9 mouse cellular contexts compared by ENCODE assay signal in genomic region chr1:187270318-187271247, GRCm38 (mm10). TPM values are rescaled to one million over a fixed set of nuclear protein-coding genes. Genes with fewer than 3 reads are reported as not detected.
DNase-seq lines count a peak whose midpoint lies in the region; ATAC-seq lines count a peak whose summit lies in the region.
"Had no signal": no experiment of that assay in that cellular context is flagged by ENCODE, and none has a peak within 500 bp of the region (broad histone marks: within the 10 kb centered on the region; RNA-seq: fewer than 3 reads in every experiment).

No protein-coding gene starts in this region.

- no peak overlapping the region for H3K4me3 ChIP-seq in heart, embryonic 11.5 days (ENCODE audit: low read depth, low read length)

- H3K9me3 ChIP-seq in heart, embryonic 11.5 days (replicated peaks; ENCODE audit: control insufficient read depth, low read length), result no peaks in the 10 kb centered on the region

- H3K4me1 ChIP-seq in heart, embryonic 11.5 days (ENCODE audit: control insufficient read depth, insufficient read depth, low read length), result peaks cover 6% of the 10 kb centered on the region; the same call in 1 of the 2 replicates

- no peak for ATAC-seq in heart, embryonic 11.5 days (replicated peaks; ENCODE audit: insufficient number of reproducible peaks, low FRiP score, low TSS enrichment)

- H3K27ac ChIP-seq in heart, embryonic 11.5 days (ENCODE audit: low read depth, low read length), result no peak overlapping the region

- H3K27me3 ChIP-seq in heart, embryonic 11.5 days (ENCODE audit: control insufficient read depth, insufficient read depth, low read length), result no peaks in the 10 kb centered on the region

- DNase-seq in heart, postnatal 4 days, result peak; percentile 33
- DNase-seq in 3134 (ENCODE audit: extremely low read depth, insufficient read length, low spot score) (peak; percentile 69), MN1 (ENCODE audit: low spot score) (peak; percentile 59)
- DNase-seq in left cerebral cortex, adult 9 months (ENCODE audit: low spot score in 2 of 2), result peak; percentile 39 to 68
- no peak for DNase-seq in cerebellum, adult 8-10 months
- DNase-seq in urinary bladder, postnatal 25 days (ENCODE audit: low spot score), result no peak
- DNase-seq in B cell, adult 2 months, result no peak
- DNase-seq: cerebellum, adult 11-12 months had no signal

- no peak overlapping the region for H3K4me2 ChIP-seq in heart, embryonic 11.5 days

- no peak overlapping the region for H3K9ac ChIP-seq in heart, embryonic 11.5 days (ENCODE audit: low read depth, low read length)

- 60% methylated on average over 10 of the region's 10 CpGs for whole genome bisulfite sequencing in heart, embryonic 11.5 days (ENCODE audit: insufficient replicate concordance)

- H3K36me3 ChIP-seq in heart, embryonic 11.5 days (ENCODE audit: control insufficient read depth, insufficient read depth, low read length), result peaks cover under 1% of the 10 kb centered on the region; the same call in 1 of the 2 replicates

RNA-seq across cellular contexts. Expression of gene Gpatch2, which starts 55.3 kb away (rescaled TPM):
- 10 to 100 TPM; 15.8 to 18.6 TPM for total RNA-seq in heart, postnatal 4 days (2021)
- 16.9 and 17.0 TPM in 2 replicates for polyA plus RNA-seq in heart, embryonic 11.5 days (2014; fragmentation: Nextera tagmentation; extraction: Ambion mirVana)

RNA-seq across cellular contexts. Expression of gene Spata17, which starts 55.3 kb away (rescaled TPM):
- under 1 TPM; 0.27 to 0.43 TPM for total RNA-seq in heart, postnatal 4 days (2021)
- 0.72 and 1.5 TPM in 2 replicates for polyA plus RNA-seq in heart, embryonic 11.5 days (2014; fragmentation: Nextera tagmentation; extraction: Ambion mirVana)

Comparison
In these comparisons a context has a peak if more than half of its experiments do, and no peak if none do; other contexts are left out.
1. DNase-seq: peak in heart, postnatal 4 days (single experiment), 3134 (single experiment), MN1 (single experiment) and left cerebral cortex, adult 9 months (2 of 2); none in cerebellum, adult 8-10 months (single experiment), urinary bladder, postnatal 25 days (single experiment) and B cell, adult 2 months (0 of 2).